In genomic region chr9:70145426-70145825, GRCm38 (mm10) we compare ENCODE assay signal across 21 mouse cellular contexts.
"Had no signal": no experiment of that assay in that cellular context is flagged by ENCODE, and none has a peak within 500 bp of the region (broad histone marks: within the 10 kb centered on the region; RNA-seq: fewer than 3 reads in every experiment).

No protein-coding gene starts in this region.

- H3K27ac ChIP-seq: left cerebral cortex, adult 2 months; liver, embryonic 13.5 days; lung, embryonic 15.5 days; midbrain, embryonic 10.5 days; midbrain, embryonic 15.5 days; neural tube, embryonic 12.5 days; neural tube, embryonic 15.5 days; stomach, postnatal 0 days had no signal

- H3K9me3 ChIP-seq: liver, embryonic 13.5 days; lung, embryonic 15.5 days; megakaryocyte, embryonic 14.5 days; midbrain, embryonic 15.5 days; neural tube, embryonic 12.5 days; neural tube, embryonic 15.5 days had no signal

- DNase-seq: kidney, adult 18-20 months; kidney, postnatal 14 days; kidney, postnatal 4 days; layer of hippocampus, adult 9-11 months; liver, embryonic 13.5 days; lung, postnatal 10 days; lung, postnatal 36 days; right cerebral cortex, adult 18-20 months; right cerebral cortex, postnatal 14 days; right cerebral cortex, postnatal 4 days; thymus, adult 2 months; thymus, postnatal 14 days; thymus, postnatal 4 days had no signal

- ATAC-seq: midbrain, embryonic 15.5 days had no signal

- H3K4me2 ChIP-seq: liver, embryonic 13.5 days; lung, embryonic 15.5 days; midbrain, embryonic 15.5 days; neural tube, embryonic 12.5 days; neural tube, embryonic 15.5 days had no signal

- H3K9ac ChIP-seq: liver, embryonic 13.5 days; lung, embryonic 15.5 days; midbrain, embryonic 15.5 days; neural tube, embryonic 12.5 days; neural tube, embryonic 15.5 days had no signal

- H3K36me3 ChIP-seq: liver, embryonic 13.5 days; lung, embryonic 15.5 days; midbrain, embryonic 10.5 days; midbrain, embryonic 15.5 days; neural tube, embryonic 12.5 days; neural tube, embryonic 15.5 days had no signal

- H3K4me3 ChIP-seq: left cerebral cortex, adult 2 months; liver, embryonic 13.5 days; lung, embryonic 15.5 days; megakaryocyte, embryonic 14.5 days; midbrain, embryonic 10.5 days; midbrain, embryonic 15.5 days; neural tube, embryonic 12.5 days; neural tube, embryonic 15.5 days had no signal
